Mouse (Mus musculus) spleen, adult 12 weeks (tissue): ENCODE data around the gene Nodal.

ENCODE experiments used
- DNase-seq: peaks from one replicate; pipeline ENCODE4 v3.0.0; 2022; ENCODE audit warnings: low spot score

Gene Nodal

GRCm38 (mm10) chr10:61417672-61418071, at the start of gene Nodal:
Nodal (plus strand) TSS chr10:61417972.
- no peak for DNase-seq

- DNase-seq = no peak
Measured at GRCm38 (mm10) chr10:61369755-61370154, 48.0 kb upstream of the Nodal start.

GRCm38 (mm10) chr10:61370273-61370979, 47.3 kb upstream of the Nodal start:
- no peak for DNase-seq

GRCm38 (mm10) chr10:61371884-61372584, 45.7 kb upstream of the Nodal start:
- DNase-seq = no peak

- no peak for DNase-seq
Measured at GRCm38 (mm10) chr10:61372585-61372923, 45.2 kb upstream of the Nodal start.

GRCm38 (mm10) chr10:61374076-61374475, 43.7 kb upstream of the Nodal start:
- no peak for DNase-seq

- no peak for DNase-seq
Measured at GRCm38 (mm10) chr10:61374771-61375481, 42.8 kb upstream of the Nodal start.

- DNase-seq = no peak
Measured at GRCm38 (mm10) chr10:61378050-61378449, 39.7 kb upstream of the Nodal start.

- no peak for DNase-seq
Measured at GRCm38 (mm10) chr10:61378698-61379097, 39.1 kb upstream of the Nodal start.

- DNase-seq = no peak
Measured at GRCm38 (mm10) chr10:61379340-61380040, 38.3 kb upstream of the Nodal start.

GRCm38 (mm10) chr10:61380186-61380585, 37.6 kb upstream of the Nodal start:
- DNase-seq = no peak

GRCm38 (mm10) chr10:61381823-61382222, 35.9 kb upstream of the Nodal start:
- no peak for DNase-seq

GRCm38 (mm10) chr10:61382281-61382731, 35.5 kb upstream of the Nodal start:
- no peak for DNase-seq

GRCm38 (mm10) chr10:61383021-61383714, 34.6 kb upstream of the Nodal start, which contains the start of gene Pald1:
Pald1 (minus strand) TSS chr10:61383530.
- no peak for DNase-seq

- no peak for DNase-seq
Measured at GRCm38 (mm10) chr10:61383715-61384047, 34.1 kb upstream of the Nodal start.

- DNase-seq = no peak
Measured at GRCm38 (mm10) chr10:61385174-61385573, 32.6 kb upstream of the Nodal start.

- no peak for DNase-seq
Measured at GRCm38 (mm10) chr10:61386284-61386683, 31.5 kb upstream of the Nodal start.

GRCm38 (mm10) chr10:61389020-61389419, 28.8 kb upstream of the Nodal start:
- DNase-seq = no peak

GRCm38 (mm10) chr10:61390148-61390547, 27.6 kb upstream of the Nodal start:
- no peak for DNase-seq

- DNase-seq = no peak
Measured at GRCm38 (mm10) chr10:61392584-61392983, 25.2 kb upstream of the Nodal start.

GRCm38 (mm10) chr10:61394476-61395136, 23.2 kb upstream of the Nodal start:
- DNase-seq = no peak
